Mouse (Mus musculus): ENCODE data around the gene Scn4a.
"Not testable (repeated sequence)": the region's sequence is repeated elsewhere in the genome, so short reads cannot be mapped to it uniquely, and the experiment has no call there.

Gene Scn4a

DNA sequence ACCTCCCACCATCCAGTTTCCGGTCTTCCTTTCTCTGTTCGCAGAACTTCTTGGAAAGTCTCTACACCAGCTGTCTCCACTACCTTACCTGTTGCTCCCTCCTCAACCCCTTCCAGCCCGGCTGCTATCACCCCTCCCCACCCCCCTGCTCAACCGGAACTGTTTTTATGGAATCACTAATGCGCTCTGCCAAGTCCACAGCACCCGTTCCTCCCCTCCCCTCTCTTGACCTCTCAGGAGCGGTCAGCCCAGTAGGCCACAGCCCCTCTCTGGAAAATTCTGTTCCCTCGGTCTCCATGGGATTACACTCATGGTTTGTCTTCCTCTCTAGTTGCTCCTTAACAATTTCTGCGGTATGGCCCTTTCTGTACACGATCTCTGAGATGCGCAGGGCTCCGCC is at the start of gene Scn4a:
Scn4a (minus strand) TSS at position 101 of the 400 bp plus-strand sequence.
- ATAC-seq (ENCODE audit: insufficient number of reproducible peaks, low FRiP score, low TSS enrichment), result no peak

DNA sequence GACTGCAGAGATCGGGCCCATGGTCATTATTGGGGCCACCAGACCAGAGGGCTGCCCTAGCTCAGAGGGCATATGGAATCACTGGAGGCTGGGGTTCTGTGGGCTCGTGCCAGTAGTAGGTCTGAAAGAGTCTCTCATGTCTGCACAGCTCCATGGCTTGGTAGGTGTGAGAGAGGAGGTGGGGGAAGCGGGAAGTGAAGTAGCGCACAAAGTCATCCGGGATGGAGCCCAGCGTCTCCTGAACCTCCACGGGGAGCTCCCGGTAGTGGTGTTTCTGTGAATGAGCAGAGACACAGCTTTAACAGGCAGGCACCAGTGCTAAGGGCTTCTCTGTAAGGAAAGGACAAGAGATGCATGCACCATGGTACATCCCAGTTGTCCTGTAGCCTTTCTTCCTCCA is 45.4 kb upstream of the Scn4a start:
- ATAC-seq (ENCODE audit: insufficient number of reproducible peaks, low FRiP score, low TSS enrichment), result no peak

DNA sequence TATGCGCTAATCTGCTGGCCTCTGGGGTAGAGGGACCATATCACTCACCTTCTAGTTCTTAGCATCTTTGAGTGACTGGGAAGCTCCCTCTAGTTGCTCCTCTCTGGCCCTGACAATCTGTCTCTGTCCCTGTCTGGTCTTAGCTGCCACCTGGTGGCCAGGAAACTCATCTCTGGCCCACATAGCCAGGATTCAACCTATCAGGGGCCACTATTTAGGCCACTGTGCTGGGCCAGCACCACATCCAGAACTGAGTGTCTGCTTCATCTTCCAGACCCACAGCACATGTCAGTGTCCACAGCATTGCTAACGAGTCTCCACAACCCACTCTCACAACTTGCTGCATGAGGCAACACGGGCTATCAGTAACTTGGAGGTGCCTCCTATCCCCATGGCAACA is 44.6 kb upstream of the Scn4a start:
- ATAC-seq (ENCODE audit: insufficient number of reproducible peaks, low FRiP score, low TSS enrichment), result peak; percentile 56; the same call in 1 of the 2 replicates

DNA sequence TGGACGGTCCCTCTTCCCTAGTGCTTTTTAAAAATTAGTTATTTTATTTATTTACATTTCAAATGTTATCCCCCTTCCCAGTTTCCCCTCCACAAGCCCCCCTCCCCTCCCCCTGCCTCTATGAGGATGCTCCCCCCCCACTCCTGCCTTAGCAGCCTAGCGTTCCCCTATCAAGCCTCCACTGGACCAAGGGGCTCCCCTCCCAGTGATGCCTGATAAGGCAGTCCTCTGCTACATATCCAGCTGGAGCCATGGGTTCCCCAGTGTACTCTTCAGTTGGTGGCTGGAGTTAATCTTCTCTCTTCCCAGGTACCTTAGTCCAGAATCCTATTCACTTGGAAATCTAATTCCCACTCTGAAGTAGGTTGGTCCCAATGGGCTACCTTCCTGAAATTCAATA is 41.0 kb upstream of the Scn4a start:
- ATAC-seq (ENCODE audit: insufficient number of reproducible peaks, low FRiP score, low TSS enrichment), result not testable (repeated sequence)

DNA sequence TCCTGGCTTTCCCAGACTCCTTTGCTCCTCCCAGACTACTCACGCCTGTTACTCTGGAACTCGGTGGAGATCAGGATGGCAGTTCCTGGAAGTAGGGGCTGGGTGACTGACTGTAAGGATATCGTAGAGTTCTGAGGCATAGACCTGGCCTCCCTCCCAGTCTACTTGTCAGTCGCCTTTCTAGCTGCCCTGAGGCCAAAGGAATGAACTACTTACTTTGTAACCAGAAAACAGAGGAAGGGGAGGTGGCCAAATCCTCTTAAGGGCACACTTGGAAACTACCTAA is 40.2 kb upstream of the Scn4a start:
- no peak for ATAC-seq (ENCODE audit: insufficient number of reproducible peaks, low FRiP score, low TSS enrichment)

DNA sequence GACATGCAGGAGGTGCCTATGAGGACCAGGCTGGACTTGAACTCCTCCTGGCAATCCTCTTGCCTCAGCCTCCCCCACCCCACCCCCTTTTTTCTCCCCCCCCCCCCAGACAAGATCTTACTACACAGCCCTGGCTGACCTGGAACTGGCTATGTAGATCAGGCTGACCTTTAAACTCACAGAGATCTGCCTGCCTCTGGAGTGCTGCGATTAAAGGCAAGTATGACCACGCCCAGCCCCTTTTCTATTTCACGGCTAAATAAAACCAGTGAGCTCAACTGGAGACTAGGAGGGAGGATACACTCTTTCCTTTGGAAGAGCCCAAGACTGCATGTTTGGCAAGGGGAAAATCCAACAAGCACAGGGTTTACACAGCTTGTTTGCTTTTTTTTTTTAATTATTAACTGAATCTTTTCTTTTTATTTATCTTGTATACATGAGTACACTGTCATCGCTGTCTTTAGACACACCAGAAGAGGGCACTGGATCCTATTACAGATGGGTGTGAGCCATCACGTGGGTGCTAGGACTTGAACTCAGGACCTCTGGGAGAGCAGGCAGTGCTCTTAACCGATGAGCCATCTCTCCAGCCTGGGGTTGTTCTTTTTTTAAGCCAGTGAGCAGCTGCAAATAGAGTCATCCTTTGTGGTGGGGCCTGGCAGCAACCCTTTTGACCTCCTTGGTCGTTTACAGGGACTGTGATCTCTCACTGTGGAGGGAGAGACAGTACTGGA is 39.7 kb upstream of the Scn4a start:
- ATAC-seq (ENCODE audit: insufficient number of reproducible peaks, low FRiP score, low TSS enrichment), result no peak

DNA sequence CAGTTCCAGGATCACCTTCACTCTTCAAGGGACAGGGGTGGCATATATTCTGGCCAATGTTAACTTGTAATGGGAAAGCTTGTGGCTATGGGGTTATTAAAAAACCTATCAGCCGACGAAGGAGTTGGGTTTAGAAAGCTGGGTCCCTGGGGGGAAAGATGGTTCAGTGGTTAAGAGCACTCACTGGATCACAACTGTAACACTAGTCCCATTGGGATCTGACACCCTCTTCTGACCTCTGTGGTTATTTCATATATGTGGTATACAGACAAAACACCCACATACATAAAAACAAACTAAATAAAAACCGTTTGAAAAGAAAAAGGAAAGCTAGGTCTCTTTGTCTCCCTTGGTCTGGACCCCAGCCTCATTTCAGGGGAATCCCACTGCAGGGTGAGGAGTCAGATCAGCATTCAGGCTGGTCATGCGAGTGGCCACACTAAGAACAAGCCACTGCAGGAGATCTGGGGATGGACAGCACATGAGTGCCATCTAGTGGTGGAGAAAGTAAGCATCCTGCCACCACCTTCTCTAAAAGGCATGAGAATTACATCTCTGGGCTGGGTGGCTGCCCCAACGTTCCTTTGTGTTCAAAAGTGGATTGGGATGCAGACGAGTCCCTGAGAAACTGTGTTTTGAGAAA is 38.6 kb upstream of the Scn4a start:
- ATAC-seq (ENCODE audit: insufficient number of reproducible peaks, low FRiP score, low TSS enrichment), result peak; percentile 64; the same call in 1 of the 2 replicates

DNA sequence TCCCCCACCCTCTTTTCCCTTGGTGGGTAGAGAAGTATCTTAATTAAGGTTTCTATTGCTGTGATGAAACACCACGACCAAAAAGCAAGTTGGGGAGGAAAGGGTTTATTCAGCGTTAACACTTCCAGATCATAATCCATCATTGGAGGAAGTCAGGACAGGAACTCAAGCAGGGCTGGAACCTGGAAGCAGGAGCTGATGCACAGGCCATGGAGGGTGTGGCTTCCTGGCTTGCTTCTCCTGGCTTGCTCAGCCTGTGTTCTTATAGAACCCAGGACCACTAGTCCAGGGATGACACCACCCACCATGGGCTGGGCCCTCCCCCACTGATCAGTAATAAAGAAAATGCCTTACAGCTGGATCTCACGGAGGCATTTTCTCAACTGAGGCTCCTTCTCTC is 37.7 kb upstream of the Scn4a start:
- no peak for ATAC-seq (ENCODE audit: insufficient number of reproducible peaks, low FRiP score, low TSS enrichment)

DNA sequence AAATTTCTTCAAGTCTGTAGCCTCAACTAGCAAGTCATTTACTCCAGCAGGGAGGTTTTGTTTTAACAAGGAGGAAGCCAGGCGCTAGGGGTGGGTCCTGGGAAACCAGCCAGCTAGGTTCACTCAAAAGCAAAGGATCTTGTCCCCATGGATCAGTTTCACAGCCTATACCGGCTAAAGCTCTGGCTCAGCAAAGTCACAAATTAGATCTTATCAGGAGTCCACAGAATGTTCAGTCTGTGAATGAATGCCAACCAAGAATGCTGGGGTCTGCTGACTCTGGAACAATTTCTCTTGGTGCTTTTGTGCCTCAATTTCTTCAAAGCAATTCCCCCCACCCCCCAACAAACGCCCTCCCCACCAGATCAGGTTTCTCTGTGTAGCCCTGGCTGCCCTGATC is 36.5 kb upstream of the Scn4a start:
- ATAC-seq (ENCODE audit: insufficient number of reproducible peaks, low FRiP score, low TSS enrichment), result no peak

DNA sequence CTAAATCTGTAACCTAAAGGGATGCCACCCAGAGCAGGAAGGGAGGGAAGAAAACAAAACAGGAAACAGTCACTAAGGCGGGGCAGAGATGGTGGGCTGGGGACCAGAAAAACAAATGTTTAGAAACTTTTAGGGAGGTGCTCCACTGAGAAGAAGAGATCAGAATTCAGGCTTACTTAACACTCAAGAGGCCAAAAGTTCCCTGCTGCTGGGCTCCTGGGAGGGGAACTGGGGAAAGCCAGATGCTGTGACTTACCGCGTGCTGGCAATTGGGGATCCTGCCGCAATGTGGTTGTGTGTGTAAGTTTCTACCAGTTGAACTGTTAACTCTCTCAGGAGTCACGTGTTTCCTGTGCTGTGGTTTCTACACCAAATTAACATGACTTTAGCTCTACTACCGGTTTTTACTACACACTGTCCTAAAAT is 34.7 kb upstream of the Scn4a start, which contains the start of gene Icam2:
Icam2 (minus strand) TSS at position 285 of the 426 bp plus-strand sequence.
- ATAC-seq (ENCODE audit: insufficient number of reproducible peaks, low FRiP score, low TSS enrichment), result no peak

DNA sequence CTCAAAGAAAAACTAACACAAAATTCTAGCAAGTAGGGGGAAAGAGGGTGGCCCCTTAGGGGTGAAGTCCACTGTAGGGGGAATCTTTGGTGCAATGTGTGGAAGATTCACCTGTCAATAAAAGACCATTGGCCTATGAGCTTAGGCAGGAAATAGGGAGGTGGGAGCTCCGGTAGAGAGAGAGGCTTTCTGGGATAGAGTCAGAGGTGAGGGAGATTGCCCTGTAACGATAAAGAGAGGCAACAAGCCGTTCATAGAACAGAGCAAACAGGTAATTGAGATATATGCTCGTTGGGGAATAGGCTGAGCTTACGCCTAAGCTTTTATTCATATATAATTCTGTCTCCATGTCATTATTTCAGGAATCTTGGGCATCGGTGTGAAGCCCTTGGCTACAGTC is 33.9 kb upstream of the Scn4a start:
- no peak for ATAC-seq (ENCODE audit: insufficient number of reproducible peaks, low FRiP score, low TSS enrichment)

DNA sequence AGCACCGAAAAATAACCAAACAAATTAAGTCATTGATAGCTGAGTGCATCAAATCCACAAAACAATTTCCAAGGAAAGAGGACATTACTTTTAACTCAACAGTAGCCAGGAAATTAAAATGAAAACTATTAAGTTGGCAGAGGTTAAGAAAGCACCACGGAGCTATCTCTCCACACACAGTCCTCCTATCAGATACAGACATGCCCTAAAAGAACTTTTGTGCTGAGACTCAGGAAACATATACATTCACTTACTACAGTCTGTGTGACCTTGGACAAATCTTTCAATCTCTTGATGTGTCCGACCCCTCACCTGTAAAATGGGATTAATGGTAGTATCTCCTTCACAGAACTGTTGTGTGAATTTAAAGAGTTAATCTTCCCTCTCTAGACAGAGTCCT is 33.3 kb upstream of the Scn4a start:
- no peak for ATAC-seq (ENCODE audit: insufficient number of reproducible peaks, low FRiP score, low TSS enrichment)

DNA sequence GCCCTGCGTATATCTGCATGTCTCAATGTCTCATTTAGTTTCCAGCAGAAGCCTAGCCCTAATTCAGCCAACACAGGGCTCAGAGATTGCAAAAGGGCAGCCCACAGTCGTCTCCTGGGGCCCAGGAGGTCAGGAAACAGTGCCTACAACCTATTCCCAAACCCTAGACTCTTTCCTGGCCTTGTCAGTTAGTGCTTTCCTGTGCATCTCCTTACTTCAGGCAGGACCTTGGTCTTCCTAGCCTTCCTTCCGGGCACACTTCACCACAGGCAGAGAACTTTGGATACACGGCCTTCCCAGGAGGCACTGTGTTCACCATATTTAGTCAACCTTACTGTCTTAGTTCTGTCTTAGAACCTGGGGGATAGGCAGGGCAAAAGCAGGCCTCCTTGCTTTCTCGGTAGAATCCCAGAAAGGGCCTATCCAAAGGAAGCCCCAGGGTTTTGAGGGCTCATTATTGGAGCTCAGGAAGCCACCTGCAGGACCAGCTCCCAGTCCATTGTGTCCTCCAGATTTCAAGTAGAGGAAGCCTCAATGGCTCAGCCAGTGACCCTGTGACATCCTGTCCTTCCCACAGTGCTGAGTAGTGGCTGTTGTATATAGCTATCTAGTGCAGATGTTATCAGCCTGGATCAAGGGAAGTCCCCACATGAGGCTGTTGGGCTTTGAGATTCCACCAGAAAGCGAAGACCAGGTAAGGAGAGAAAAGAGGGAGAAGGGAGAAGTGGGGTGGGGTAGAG is 30.1 kb upstream of the Scn4a start:
- ATAC-seq (ENCODE audit: insufficient number of reproducible peaks, low FRiP score, low TSS enrichment), result no peak

DNA sequence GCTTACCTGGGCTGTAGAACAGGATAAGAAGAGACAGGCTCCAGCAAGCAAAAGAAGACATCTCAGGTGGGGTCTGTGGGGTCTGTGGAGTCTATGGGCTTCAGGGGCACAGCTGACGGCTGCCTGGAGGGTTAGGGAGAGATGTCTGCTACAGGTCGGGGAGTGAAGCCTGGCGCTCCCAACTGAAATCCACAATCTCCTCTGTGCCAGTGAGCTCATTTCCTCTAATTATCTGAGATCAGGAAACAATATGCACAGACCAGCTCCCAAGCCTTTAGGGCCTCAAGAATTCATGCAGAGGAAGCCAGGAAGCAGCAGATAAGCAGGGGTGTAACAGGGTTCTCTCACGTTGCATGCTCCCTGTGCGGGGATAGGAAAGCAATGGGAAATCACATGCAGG is 29.3 kb upstream of the Scn4a start:
- ATAC-seq (ENCODE audit: insufficient number of reproducible peaks, low FRiP score, low TSS enrichment), result no peak

DNA sequence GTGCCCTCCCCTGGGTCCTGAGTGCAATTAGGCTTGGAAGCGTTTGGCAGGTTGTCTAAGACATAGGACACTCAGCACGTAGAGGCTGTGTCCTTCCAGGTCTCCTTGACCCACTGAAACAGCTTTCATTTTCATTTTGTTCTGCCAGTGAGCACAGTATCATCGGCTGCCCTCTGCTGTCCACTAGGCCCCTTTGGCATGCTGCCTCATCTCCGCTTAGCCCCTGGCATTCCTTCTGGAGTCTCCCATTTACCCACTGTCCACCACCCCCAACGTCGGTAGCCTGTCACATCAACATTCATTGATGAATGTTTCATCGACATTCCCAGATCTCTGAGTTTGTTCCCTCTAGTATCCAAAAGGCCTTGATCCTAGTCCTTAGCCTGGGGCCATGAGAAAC is 28.8 kb upstream of the Scn4a start:
- no peak for ATAC-seq (ENCODE audit: insufficient number of reproducible peaks, low FRiP score, low TSS enrichment)

DNA sequence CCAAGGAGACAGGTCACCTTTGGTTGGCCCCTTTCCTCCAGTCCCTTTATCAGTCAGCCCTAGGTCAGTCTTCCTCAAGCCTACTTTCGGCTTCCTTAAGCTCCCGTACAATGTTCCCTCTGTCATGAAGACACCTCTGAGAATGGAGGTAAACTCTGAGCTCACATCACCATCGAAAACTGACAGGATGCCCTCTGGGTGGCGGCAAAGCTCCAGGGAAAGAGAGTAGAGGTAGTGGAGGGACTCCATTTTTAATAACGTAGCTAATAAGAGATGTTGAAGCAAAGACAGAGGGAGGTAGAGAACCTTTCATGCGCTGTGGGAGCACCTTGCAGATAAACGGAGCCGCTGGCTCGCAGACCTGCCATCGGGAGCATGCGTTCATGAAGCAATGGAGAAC is 27.9 kb upstream of the Scn4a start:
- no peak for ATAC-seq (ENCODE audit: insufficient number of reproducible peaks, low FRiP score, low TSS enrichment)

DNA sequence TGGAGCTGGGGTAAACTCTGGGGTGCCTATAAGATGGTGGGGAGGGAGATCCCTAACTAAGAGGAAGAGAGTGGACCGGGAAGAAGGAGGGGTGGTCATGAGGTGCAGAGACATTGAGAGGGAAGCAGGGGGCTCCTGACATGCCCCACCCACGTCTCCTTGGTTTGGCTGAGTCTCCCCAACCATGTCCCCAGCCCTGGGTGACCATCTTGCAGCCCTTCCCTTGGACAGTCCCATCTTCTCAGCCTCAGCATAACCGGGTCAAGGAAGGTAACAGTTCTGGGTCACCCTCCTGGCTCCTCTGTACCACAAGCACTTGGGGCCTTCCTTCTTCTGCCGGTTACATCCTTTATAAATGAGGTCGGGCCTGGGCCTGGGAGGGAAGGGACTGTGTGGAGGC is 21.9 kb upstream of the Scn4a start:
- no peak for ATAC-seq (ENCODE audit: insufficient number of reproducible peaks, low FRiP score, low TSS enrichment)

DNA sequence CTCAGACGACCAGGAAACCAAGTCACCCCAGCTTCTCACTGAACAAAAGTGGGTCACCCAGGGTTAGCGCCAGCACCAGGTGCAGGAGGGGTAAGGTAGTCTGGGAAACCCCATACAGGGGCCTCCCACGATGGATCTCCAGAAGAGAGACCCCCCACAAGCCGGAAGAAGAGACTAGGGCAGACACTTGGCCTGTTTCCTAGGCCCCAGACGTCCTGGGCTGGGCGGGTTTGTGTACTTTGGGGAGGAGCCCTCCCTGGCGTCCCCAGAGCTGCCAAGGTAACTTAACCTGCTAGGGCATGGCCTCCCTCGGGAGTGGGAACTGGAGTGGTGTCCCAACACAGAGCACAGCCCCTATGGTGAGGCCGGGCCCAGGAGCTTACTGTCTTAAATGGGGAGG is 21.5 kb upstream of the Scn4a start:
- ATAC-seq (ENCODE audit: insufficient number of reproducible peaks, low FRiP score, low TSS enrichment), result no peak

DNA sequence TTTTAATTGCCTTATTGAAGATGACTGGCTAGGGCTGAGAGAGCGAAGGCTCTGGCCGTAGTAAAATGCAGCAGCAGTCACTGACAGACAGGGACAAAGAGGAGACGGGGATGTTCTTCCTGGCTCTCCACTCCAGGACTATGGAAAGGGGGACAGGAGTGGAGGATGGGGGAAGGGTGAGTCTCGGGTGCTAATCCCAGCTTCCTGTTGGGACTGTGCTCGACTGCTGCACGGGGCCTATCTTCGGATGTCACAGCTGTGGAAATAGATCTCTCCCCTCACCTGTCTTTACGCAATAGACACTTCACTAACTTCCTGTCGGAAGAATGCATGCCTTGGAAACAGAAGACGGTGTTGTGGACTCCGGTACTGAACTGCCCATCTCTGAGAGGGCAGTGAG is 20.9 kb upstream of the Scn4a start:
- ATAC-seq (ENCODE audit: insufficient number of reproducible peaks, low FRiP score, low TSS enrichment), result no peak

DNA sequence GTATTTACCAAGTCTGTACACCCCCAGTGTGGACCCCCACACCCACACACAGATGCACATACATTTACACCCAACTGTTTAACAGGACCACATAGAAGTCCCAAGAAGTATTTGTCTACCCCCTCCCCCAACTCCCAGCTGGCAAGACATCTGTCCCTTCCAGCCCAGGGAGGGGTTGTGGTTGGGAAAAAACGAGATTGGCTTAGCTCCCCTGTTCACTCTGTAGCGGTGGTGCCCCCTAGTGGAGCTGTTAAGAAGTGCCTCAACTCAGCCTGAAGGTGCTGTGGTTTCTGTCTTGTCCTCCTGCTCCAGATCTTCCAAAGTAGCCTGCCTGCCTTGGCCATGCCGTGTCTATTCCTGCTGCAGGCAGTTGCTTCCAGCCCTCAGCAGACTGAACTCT is 13.2 kb upstream of the Scn4a start:
- ATAC-seq (ENCODE audit: insufficient number of reproducible peaks, low FRiP score, low TSS enrichment), result no peak; the same call in 1 of the 2 replicates

DNA sequence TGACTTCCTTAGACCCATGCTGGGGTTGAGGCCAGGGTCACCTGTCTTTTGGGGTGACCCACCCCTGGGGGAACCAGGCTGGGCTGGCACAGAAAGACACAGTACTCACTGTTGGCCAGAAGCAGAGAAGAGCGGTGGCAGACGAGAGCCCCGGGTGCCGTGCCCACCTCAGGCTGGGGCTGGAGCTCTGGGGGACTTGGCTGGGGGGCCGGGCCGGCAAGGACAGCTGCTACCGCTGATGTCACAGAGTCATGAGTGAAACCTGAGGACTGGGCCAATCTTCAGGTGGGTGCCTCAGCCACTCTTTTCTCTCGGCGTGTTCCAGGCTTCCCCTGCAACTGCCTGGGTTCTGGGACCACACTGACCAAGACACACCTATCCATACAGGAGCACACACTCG is 12.3 kb upstream of the Scn4a start, which contains the start of gene Prr29:
Prr29 (plus strand) TSS at position 107 of the 400 bp plus-strand sequence.
- ATAC-seq (ENCODE audit: insufficient number of reproducible peaks, low FRiP score, low TSS enrichment), result no peak

DNA sequence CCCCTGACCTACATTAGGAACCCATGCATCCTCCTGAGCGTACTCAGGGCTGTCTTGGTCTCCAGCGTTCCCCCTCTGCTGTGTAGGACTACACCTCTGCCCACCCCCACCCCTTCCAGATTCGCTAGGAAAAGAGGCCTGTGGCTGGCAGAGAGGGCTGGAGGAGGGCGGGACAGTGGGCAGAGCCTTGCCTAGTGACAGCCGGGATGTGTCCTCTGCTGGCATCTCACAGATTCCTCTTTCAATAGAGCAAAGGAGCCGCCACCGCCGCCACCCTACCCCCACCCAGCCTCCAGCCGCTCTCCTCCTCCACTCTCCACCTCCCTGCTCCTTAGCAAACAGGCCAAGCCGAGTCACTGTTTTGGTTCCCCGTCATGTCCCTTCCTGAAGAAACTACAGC is 11.6 kb upstream of the Scn4a start:
- no peak for ATAC-seq (ENCODE audit: insufficient number of reproducible peaks, low FRiP score, low TSS enrichment)

Measured in cerebellum, adult (tissue).